Mouse (Mus musculus) natural killer cell, adult 2 months (primary cell): ENCODE results near the gene Rhbdl3.

Experiments used
- DNase-seq, 2 experiments: peaks; one replicate each; pipeline ENCODE4 v3.0.0; 2022; ENCODE audit warnings: low spot score in 2 of 2

Rhbdl3 gene

DNA sequence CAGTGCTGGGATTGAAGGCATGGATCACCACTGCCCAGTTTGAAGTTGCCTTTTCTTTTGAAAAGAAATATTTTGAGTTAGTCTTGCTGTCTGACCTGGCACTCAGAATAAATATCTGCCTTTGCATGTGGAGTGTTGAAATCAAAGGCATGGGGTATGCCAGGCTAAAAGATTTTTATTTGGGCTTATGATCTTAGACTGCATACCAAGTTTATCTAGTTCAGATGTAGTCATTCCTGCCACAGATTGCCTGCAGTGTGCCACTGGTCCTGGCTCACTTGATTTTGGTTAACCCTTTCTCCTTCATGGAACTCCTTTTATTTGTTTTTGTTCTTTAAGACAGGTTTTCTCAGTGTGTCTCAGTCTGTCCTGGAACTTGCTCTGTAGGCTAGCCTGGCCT lies 83.7 kb downstream of the Rhbdl3 start:
- no peak for DNase-seq

DNA sequence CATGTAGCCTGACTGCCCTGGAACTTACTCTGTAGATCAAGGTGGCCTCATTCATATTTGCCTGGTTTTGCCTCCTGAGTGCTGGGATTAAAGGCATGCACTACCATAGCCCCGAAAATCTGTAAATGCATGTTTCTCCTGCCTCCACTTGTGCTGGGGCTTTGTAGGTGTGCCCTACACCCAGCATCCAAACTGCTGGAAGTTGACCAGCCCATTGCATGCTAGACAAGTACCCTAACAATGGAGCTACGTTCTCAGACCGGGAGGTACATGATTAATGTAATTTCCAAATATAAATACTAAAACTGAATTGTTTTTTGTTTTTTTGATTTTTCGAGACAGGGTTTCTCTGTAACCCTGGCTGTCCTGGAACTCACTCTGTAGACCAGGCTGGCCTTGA lies 84.3 kb downstream of the Rhbdl3 start:
- DNase-seq, result no peak

DNA sequence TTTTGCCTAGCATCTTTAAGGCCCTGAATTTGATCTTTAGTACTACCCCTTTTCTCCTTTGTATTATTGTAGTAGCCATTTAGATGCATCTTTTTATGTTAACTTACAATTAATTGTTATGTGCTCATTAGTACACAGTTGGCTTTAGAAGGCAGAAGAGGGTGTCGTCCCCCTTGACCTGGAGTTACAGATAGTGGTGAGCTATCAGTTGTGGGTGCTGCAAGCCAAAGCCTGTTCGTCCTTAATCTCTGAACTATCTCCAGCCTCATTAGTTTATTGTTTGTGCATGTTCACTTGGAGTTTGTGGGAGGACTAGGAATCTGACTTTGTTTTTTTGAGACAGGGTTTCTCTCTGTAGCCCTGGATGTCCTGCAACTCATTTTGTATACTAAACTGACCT lies 86.1 kb downstream of the Rhbdl3 start:
- no peak for DNase-seq

DNA sequence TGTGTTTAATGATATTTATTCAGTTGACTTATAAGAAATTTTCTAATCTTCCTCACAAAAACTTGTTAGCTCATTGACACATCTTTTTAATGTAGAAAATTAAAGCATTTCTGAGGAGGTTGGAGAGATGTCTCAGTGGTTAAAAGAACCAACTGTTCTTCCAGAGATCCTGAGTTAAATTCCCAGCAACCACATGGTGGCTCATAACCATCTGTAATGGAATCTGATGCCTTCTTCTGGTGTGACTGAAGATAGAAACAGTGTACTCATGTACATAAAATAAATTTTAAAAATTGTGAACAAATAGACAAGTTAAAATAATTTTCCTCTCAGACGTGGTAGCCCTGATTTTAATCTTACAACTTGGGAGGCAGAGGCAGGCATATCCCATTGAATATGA lies 89.2 kb downstream of the Rhbdl3 start:
- no peak for DNase-seq

DNA sequence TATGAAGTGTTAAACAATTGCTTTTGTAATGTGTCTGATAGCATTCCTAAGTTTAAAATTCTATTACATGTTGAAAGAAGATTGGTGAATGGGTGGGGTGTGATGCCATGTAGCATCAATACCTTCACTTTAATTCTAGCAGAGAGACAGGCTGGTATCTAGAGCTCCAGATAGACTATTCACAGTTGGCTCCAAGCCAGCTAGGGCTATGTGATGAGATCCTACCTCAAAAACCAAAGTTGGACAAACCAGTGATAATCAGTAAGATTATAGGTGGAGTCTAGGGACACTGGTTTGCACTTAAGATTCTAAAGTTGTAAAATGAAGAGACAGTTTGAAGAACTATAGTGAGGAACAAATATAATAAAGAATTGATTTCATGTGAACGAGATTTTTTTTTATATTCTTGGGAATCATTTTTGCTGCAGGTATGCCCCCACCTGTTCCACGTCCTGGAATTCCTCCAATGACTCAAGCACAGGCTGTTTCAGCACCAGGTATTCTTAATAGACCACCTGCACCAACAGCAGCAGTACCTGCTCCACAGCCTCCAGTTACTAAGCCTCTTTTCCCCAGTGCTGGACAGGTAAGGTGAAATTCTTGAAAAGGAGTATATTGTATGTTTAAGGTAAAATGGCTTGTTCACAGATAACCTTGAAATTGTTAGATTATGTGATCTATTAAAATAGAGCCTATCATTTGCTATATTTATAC lies 90.9 kb downstream of the Rhbdl3 start:
- DNase-seq, result no peak

DNA sequence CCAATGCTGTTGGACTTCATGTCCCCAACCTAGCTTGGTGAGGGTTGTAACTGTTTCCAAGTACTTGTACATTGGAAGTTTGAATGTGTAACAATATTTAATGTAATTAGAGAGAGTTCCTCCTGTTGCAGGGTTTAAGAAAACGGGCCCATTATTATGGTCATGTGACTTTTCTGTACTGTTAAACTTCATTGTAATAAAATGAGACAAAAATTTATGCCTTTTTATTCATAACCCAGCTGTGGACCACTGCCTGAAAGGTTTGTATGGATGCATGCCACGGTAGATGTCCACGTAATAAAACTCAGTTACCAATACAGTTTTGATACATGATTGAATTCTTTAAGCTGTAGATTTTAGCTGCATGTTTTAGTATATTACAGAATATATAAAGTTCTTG lies 95.2 kb downstream of the Rhbdl3 start:
- no peak for DNase-seq

DNA sequence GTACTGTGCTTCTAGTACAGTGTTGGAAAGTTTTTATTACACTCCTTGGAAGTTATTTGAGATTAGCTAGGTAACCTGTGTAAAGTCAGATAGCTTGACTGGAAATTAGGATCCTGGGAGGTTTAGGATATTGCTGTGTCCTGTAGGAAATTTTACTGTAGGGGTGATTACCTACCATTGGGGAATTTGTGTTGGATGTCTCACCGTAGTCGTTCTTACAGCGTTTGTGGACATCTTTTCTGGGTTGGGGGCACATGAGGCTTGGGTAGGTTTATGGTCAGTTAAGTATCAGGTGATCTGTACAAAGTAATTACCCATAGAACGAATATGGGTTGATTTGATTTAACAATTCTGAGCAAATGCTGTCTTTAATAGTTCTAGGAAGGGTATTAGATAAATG lies 95.9 kb downstream of the Rhbdl3 start:
- no peak for DNase-seq
